Mouse (Mus musculus): ENCODE measurements around the gene Tpst2. TPM values are rescaled to one million over a fixed set of nuclear protein-coding genes. Genes with fewer than 3 reads are reported as not detected.

Tpst2 gene
- polyA plus RNA-seq, 1 experiment from 2014 or later = 35.3 TPM

DNA sequence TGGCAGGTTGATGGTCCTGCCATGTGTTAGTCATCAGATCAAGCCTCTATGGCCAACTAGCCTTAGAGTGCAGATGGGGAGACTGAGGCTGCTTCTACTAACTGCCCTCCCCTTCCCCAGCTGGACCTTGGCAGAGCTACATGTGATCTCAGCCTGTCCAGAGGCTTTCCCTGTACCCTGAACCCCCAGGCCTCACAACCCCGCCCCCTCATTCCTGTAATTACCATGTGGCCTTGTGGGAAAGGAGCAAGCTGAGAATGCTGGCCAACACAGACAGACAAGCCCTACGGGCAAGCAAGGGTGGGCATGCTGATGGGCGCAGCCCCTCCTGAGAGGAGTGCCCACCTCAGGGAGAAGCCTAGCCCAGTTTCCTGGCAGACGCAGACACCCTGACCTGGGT, 18.2 kb downstream of the Tpst2 start:
- no peak overlapping the region for H3K27ac ChIP-seq (ENCODE audit: low read length)
- no peak for ATAC-seq (ENCODE audit: insufficient number of reproducible peaks, insufficient read depth, low FRiP score, low read depth)
- no peak overlapping the region for H3K4me3 ChIP-seq (ENCODE audit: low read depth, low read length)
- 75% methylated on average over 4 of the region's 4 CpGs for WGBS
- peaks cover 7% of the 10 kb centered on the region; the same call in 1 of the 2 replicates for H3K4me1 ChIP-seq (ENCODE audit: control insufficient read depth, insufficient read depth, low read length)
- no peak overlapping the region for H3K4me2 ChIP-seq (replicated peaks; ENCODE audit: low read depth, low read length)
- no peaks in the 10 kb centered on the region for H3K9me3 ChIP-seq (ENCODE audit: control insufficient read depth, low read depth, low read length)
- H3K27me3 ChIP-seq (ENCODE audit: control insufficient read depth, insufficient read depth, low read length) = no peaks in the 10 kb centered on the region
- H3K9ac ChIP-seq (replicated peaks; ENCODE audit: low read depth, low read length) = no peak overlapping the region
- H3K36me3 ChIP-seq (ENCODE audit: control insufficient read depth, insufficient read depth, low read length) = no peaks in the 10 kb centered on the region

GRCm38 (mm10) chr5:112295162-112295561, 18.7 kb downstream of the Tpst2 start:
- WGBS = 56% methylated on average over 8 of the region's 8 CpGs
- Histone ChIP-seq H3K36me3 (ENCODE audit: control insufficient read depth, insufficient read depth, low read length) (no peaks in the 10 kb centered on the region), H3K4me3 (ENCODE audit: low read depth, low read length) (no peak overlapping the region), H3K4me2 (replicated peaks; ENCODE audit: low read depth, low read length) (no peak overlapping the region), H3K9me3 (ENCODE audit: control insufficient read depth, low read depth, low read length) (no peaks in the 10 kb centered on the region), H3K4me1 (ENCODE audit: control insufficient read depth, insufficient read depth, low read length) (peaks cover 7% of the 10 kb centered on the region; the same call in 1 of the 2 replicates), H3K27ac (ENCODE audit: low read length) (no peak overlapping the region), H3K9ac (replicated peaks; ENCODE audit: low read depth, low read length) (no peak overlapping the region), H3K27me3 (ENCODE audit: control insufficient read depth, insufficient read depth, low read length) (no peaks in the 10 kb centered on the region)
- no peak for ATAC-seq (ENCODE audit: insufficient number of reproducible peaks, insufficient read depth, low FRiP score, low read depth)

GRCm38 (mm10) chr5:112295564-112295963, 19.1 kb downstream of the Tpst2 start:
- Histone ChIP-seq H3K4me2 (replicated peaks; ENCODE audit: low read depth, low read length) (no peak overlapping the region), H3K27ac (ENCODE audit: low read length) (no peak overlapping the region), H3K4me1 (ENCODE audit: control insufficient read depth, insufficient read depth, low read length) (peaks cover 7% of the 10 kb centered on the region; the same call in 1 of the 2 replicates), H3K4me3 (ENCODE audit: low read depth, low read length) (no peak overlapping the region), H3K27me3 (ENCODE audit: control insufficient read depth, insufficient read depth, low read length) (no peaks in the 10 kb centered on the region), H3K9ac (replicated peaks; ENCODE audit: low read depth, low read length) (no peak overlapping the region), H3K9me3 (ENCODE audit: control insufficient read depth, low read depth, low read length) (no peaks in the 10 kb centered on the region), H3K36me3 (ENCODE audit: control insufficient read depth, insufficient read depth, low read length) (no peaks in the 10 kb centered on the region)
- ATAC-seq (ENCODE audit: insufficient number of reproducible peaks, insufficient read depth, low FRiP score, low read depth) = no peak
- WGBS = 65% methylated on average over 8 of the region's 8 CpGs

GRCm38 (mm10) chr5:112296404-112297181, 20.1 kb downstream of the Tpst2 start:
- ATAC-seq (ENCODE audit: insufficient number of reproducible peaks, insufficient read depth, low FRiP score, low read depth) = no peak
- Histone ChIP-seq H3K9ac (replicated peaks; ENCODE audit: low read depth, low read length) (no peak overlapping the region), H3K4me2 (replicated peaks; ENCODE audit: low read depth, low read length) (no peak overlapping the region), H3K27me3 (ENCODE audit: control insufficient read depth, insufficient read depth, low read length) (no peaks in the 10 kb centered on the region), H3K9me3 (ENCODE audit: control insufficient read depth, low read depth, low read length) (no peaks in the 10 kb centered on the region), H3K4me1 (ENCODE audit: control insufficient read depth, insufficient read depth, low read length) (peaks cover 4% of the 10 kb centered on the region; the same call in 1 of the 2 replicates), H3K36me3 (ENCODE audit: control insufficient read depth, insufficient read depth, low read length) (no peaks in the 10 kb centered on the region), H3K27ac (ENCODE audit: low read length) (no peak overlapping the region), H3K4me3 (ENCODE audit: low read depth, low read length) (no peak overlapping the region)
- 65% methylated on average over 6 of the region's 6 CpGs for WGBS

GRCm38 (mm10) chr5:112297257-112297656, 20.8 kb downstream of the Tpst2 start:
- ATAC-seq (ENCODE audit: insufficient number of reproducible peaks, insufficient read depth, low FRiP score, low read depth) = no peak
- Histone ChIP-seq H3K4me1 (ENCODE audit: control insufficient read depth, insufficient read depth, low read length) (peaks cover 4% of the 10 kb centered on the region; the same call in 1 of the 2 replicates), H3K9ac (replicated peaks; ENCODE audit: low read depth, low read length) (no peak overlapping the region), H3K9me3 (ENCODE audit: control insufficient read depth, low read depth, low read length) (no peaks in the 10 kb centered on the region), H3K27ac (ENCODE audit: low read length) (no peak overlapping the region), H3K27me3 (ENCODE audit: control insufficient read depth, insufficient read depth, low read length) (no peaks in the 10 kb centered on the region), H3K4me2 (replicated peaks; ENCODE audit: low read depth, low read length) (no peak overlapping the region), H3K36me3 (ENCODE audit: control insufficient read depth, insufficient read depth, low read length) (no peaks in the 10 kb centered on the region), H3K4me3 (ENCODE audit: low read depth, low read length) (no peak overlapping the region)
- WGBS = 60% methylated on average over 2 of the region's 2 CpGs

GRCm38 (mm10) chr5:112298226-112298988, 21.9 kb downstream of the Tpst2 start:
- no peak for ATAC-seq (ENCODE audit: insufficient number of reproducible peaks, insufficient read depth, low FRiP score, low read depth)
- peak overlapping the region; percentile 48; the same call in 1 of the 2 replicates for H3K27ac ChIP-seq (ENCODE audit: low read length)

DNA sequence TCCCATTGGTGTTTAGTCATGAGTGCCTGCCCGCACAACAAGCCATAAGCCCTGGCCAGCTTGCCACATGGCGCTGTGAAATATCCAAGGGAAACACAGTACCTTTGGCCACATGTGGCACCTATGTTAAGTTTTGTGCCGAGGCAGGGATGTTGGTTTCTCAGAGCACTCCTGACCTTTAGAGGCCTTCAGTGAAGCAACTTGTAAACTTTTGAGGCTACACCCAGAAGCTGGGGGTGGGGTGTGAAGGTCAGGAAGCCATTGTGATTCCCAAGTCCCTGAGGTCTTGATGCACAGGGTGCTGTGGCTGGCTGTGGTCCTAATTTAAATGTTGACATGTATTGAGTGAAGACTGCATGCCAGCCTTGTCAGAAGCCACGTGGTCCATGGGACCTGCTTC, 22.9 kb downstream of the Tpst2 start:
- no peak for ATAC-seq (ENCODE audit: insufficient number of reproducible peaks, insufficient read depth, low FRiP score, low read depth)
- H3K36me3 ChIP-seq (ENCODE audit: control insufficient read depth, insufficient read depth, low read length) = no peaks in the 10 kb centered on the region
- no peaks in the 10 kb centered on the region for H3K9me3 ChIP-seq (ENCODE audit: control insufficient read depth, low read depth, low read length)
- no peak overlapping the region for H3K4me3 ChIP-seq (ENCODE audit: low read depth, low read length)
- no peak overlapping the region for H3K9ac ChIP-seq (replicated peaks; ENCODE audit: low read depth, low read length)
- H3K27ac ChIP-seq (ENCODE audit: low read length) = no peak overlapping the region; the same call in 1 of the 2 replicates
- H3K4me2 ChIP-seq (replicated peaks; ENCODE audit: low read depth, low read length) = no peak overlapping the region
- H3K27me3 ChIP-seq (ENCODE audit: control insufficient read depth, insufficient read depth, low read length) = no peaks in the 10 kb centered on the region
- WGBS = 83% methylated on average over 4 of the region's 4 CpGs
- peaks cover 4% of the 10 kb centered on the region; the same call in 1 of the 2 replicates for H3K4me1 ChIP-seq (ENCODE audit: control insufficient read depth, insufficient read depth, low read length)

More at GRCm38 (mm10) chr5:112298226-112298988, 21.9 kb downstream of the Tpst2 start:
- no peaks in the 10 kb centered on the region for H3K27me3 ChIP-seq (ENCODE audit: control insufficient read depth, insufficient read depth, low read length)
- WGBS = 83% methylated on average over 12 of the region's 12 CpGs
- H3K9me3 ChIP-seq (ENCODE audit: control insufficient read depth, low read depth, low read length) = no peaks in the 10 kb centered on the region
- no peak overlapping the region for H3K9ac ChIP-seq (replicated peaks; ENCODE audit: low read depth, low read length)
- no peak overlapping the region for H3K4me3 ChIP-seq (ENCODE audit: low read depth, low read length)
- no peak overlapping the region for H3K4me2 ChIP-seq (replicated peaks; ENCODE audit: low read depth, low read length)
- H3K4me1 ChIP-seq (ENCODE audit: control insufficient read depth, insufficient read depth, low read length) = peaks cover 4% of the 10 kb centered on the region; the same call in 1 of the 2 replicates
- no peaks in the 10 kb centered on the region for H3K36me3 ChIP-seq (ENCODE audit: control insufficient read depth, insufficient read depth, low read length)

DNA sequence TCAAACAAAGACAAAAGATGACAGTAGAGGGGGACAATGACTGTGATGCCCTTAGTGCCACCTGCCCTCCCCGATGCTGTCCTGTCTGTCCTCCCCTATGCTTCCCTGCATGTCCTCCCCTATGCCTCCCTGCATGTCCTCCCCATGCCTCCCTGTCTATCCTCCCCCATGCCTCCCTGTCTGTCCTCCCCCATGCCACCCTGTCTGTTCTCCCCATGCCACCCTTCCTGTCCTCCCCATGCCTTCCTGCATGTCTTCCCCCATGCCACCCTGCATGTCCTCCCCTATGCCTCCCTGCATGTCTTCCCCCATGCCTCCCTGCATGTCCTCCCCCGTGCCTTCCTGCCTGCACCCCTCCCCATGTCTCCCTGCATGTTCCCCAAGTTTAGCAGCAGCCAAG, 23.6 kb downstream of the Tpst2 start:
- no peak overlapping the region for H3K4me3 ChIP-seq (ENCODE audit: low read depth, low read length)
- no peak overlapping the region for H3K9ac ChIP-seq (replicated peaks; ENCODE audit: low read depth, low read length)
- H3K27me3 ChIP-seq (ENCODE audit: control insufficient read depth, insufficient read depth, low read length) = no peaks in the 10 kb centered on the region
- no peaks in the 10 kb centered on the region for H3K4me1 ChIP-seq (ENCODE audit: control insufficient read depth, insufficient read depth, low read length)
- H3K36me3 ChIP-seq (ENCODE audit: control insufficient read depth, insufficient read depth, low read length) = no peaks in the 10 kb centered on the region; the same call in 1 of the 2 replicates
- H3K27ac ChIP-seq (ENCODE audit: low read length) = no peak overlapping the region
- ATAC-seq (ENCODE audit: insufficient number of reproducible peaks, insufficient read depth, low FRiP score, low read depth) = no peak
- H3K4me2 ChIP-seq (replicated peaks; ENCODE audit: low read depth, low read length) = no peak overlapping the region
- WGBS = 92% methylated on average over 2 of the region's 2 CpGs
- H3K9me3 ChIP-seq (ENCODE audit: control insufficient read depth, low read depth, low read length) = no peaks in the 10 kb centered on the region

Data from stomach, embryonic 14.5 days (tissue).